Mouse (Mus musculus) brain, embryonic 14.5 days (tissue): ENCODE measurements around the gene Sgms2. TPM values are rescaled to one million over a fixed set of nuclear protein-coding genes. Genes with fewer than 3 reads are reported as not detected.
A peak's percentile ranks its signal among the peaks of the same experiment; 100 is the strongest.

Experiments
- DNase-seq: peaks from one replicate; pipeline ENCODE4 v3.0.0-alpha.2; 2011; ENCODE audit warnings: low read depth
- CTCF ChIP-seq: fragments of 200-500 bp; IDR thresholded peaks from 2 replicates; pipeline ENCODE4 v1.5.1; 2012; ENCODE audit warnings: inconsistent platforms, mild to moderate bottlenecking, moderate library complexity, borderline replicate concordance; ENCODE audit not compliant: insufficient read depth, insufficient read length; ENCODE audit errors: extremely low read depth
- POLR2A ChIP-seq: fragments of 200-500 bp; IDR thresholded peaks from 2 replicates; pipeline ENCODE4 v1.6.1; 2012; ENCODE audit warnings: mild to moderate bottlenecking, inconsistent platforms, borderline replicate concordance; ENCODE audit not compliant: poor library complexity, insufficient read depth, insufficient read length, severe bottlenecking; ENCODE audit errors: extremely low read depth
- polyA plus RNA-seq: library from polyadenylated mRNA; depleted of rRNA; stranded (reverse); fragments of >200 nt; gene quantifications from 2 replicates; pipeline ENCODE4 v1.2.3, GENCODE M21; 2012

The Sgms2 gene
- polyA plus RNA-seq, 1 experiment, result 3.3 TPM

DNA sequence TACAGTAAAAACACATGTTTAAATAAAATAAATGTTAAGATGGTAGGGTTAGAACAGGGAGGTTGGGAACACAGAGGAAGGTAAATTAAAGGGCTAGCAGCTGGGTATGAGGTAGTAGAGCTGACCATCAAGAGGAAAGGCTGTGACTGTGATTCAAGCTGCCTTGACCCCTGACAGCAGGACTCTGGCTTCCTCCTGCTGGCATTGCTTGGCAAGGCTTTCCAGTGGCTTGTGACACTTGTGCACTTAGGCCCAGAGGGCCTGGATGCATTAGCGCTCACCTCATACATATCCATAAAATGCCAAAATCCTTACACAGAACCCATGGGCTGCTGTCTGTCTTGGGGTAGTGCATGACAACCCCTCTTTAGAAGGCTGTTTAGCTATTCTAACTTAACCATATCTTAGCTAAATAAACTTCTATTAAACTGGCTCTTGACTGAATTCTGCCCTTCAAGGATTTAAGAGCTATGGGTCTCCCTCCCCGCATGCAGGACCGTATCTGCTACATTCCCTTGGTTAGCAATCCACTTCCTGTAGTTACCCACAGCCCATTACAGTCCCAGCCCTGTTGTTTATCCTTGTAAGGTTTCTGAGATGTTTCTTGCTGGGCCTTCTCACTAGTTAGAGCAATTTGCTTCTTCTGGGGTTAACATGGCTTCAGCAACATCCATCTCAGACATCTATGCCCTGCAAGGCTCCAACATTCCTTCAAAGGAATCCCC, 25.5 kb downstream of the Sgms2 start:
- DNase-seq, result no peak
- TF ChIP-seq CTCF (no peak), POLR2A (no peak)

DNA sequence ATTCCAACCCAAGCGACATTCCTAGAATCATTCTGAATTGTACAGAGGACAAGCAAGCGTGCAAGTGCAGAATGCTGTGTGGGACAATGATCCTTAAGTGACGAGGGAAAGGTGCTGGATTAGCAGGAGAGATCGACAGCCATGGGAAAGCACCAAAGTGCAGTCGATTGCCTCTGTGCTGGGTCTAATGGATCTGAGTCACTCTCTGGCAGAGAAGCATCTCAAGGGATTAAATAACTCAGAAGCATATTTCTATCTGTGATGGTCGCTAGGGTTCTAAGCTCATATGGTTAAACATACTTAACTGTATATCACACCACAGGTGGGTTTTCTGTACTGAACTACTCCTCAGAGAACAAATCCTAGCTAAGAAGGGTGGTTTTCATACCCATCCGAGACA, 118.2 kb downstream of the Sgms2 start:
- TF ChIP-seq CTCF (no peak), POLR2A (no peak)

GRCm38 (mm10) chr3:131368678-131369077, 122.5 kb downstream of the Sgms2 start:
- TF ChIP-seq POLR2A, result no peak
- no peak for TF ChIP-seq CTCF
- no peak for DNase-seq

More for the DNA sequence above, 118.2 kb downstream of the Sgms2 start:
- DNase-seq, result no peak

DNA sequence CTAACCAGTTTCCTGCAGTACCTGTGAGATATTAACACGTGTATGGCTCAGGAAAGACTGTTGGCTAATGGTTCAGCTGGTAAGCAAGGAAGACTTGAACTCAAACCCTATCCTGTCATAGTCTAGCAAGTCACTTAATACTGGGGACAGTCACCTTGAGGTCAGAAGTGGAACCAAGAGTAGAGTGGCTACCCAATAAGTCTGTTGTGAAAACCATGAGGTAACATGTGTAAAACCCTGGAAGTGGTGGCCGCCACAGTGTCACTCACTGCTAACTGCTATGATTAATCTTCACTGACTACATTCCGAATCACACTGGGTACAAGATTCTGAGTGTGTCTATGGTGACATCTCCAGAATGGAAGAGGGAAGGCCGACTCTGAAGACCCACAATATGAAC, 123.8 kb downstream of the Sgms2 start:
- TF ChIP-seq CTCF (no peak), POLR2A (no peak)
- DNase-seq, result no peak

DNA sequence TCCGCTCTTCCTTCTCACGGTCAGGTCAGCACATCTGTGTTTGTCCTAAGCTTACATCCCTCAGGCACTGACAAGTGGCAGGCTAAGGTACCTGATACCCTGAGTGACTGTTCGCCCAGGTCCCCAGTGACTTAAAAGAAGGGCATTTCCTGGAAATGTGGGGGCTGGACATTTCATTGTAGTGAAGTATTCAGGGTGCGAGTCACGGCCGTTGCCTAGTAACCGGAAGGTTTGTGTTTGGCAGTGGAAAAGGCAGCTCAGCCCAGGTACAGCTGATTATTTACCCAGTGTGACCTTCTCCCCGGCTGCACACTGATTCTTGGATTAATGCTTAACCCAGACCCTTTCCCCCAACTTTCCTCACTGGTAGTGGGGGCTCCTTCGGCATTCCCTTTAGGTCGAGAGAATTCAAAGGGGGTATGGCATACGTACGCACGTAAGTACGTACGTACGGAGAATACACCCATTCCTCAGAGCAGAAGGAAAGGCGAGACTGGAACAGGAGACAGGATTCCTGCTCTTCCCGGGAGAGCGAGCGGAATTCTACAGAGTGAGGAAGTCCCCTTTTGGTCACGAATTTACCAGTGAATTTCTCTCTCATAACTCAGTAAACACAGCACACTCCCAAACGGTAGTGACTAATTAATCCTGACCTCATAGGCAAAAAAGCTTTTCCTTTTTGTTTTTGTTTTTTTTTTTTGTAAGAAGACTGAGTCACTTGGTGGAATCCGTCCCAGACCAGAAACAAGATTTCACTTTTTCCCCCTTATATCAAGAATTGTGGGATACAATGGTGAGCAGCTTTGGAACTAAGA, 126.4 kb downstream of the Sgms2 start:
- peak; percentile 35 for DNase-seq
- TF ChIP-seq POLR2A, result no peak
- no peak for TF ChIP-seq CTCF

GRCm38 (mm10) chr3:131364194-131364593, 127.0 kb downstream of the Sgms2 start:
- TF ChIP-seq POLR2A (no peak), CTCF (no peak)
- DNase-seq, result no peak

- TF ChIP-seq CTCF (no peak), POLR2A (no peak)
- DNase-seq, result no peak
Observed at GRCm38 (mm10) chr3:131363602-131364001, 127.6 kb downstream of the Sgms2 start.

DNA sequence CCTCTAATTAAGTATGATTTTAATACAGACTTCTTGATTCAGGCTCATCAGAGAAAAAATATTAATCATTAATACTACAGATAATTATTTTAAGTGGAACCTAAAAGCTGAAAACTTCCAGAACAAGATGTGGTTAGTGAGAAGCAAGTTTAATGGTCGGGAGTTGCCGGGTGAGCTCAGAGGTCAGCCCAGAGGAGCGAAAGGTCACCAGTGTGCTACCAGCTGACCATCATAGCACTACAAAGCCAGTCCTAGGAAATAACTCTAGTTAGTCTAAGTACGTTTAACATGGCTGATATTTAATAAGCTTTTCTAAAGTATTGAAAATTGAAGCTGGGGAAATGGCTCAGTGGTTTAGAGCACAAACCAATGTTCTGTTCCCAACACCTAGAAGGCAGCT, 129.3 kb downstream of the Sgms2 start:
- DNase-seq, result no peak
- TF ChIP-seq POLR2A (no peak), CTCF (no peak)

- TF ChIP-seq CTCF, result no peak
- TF ChIP-seq POLR2A, result no peak
Observed at GRCm38 (mm10) chr3:131359011-131359410, 132.2 kb downstream of the Sgms2 start.

DNA sequence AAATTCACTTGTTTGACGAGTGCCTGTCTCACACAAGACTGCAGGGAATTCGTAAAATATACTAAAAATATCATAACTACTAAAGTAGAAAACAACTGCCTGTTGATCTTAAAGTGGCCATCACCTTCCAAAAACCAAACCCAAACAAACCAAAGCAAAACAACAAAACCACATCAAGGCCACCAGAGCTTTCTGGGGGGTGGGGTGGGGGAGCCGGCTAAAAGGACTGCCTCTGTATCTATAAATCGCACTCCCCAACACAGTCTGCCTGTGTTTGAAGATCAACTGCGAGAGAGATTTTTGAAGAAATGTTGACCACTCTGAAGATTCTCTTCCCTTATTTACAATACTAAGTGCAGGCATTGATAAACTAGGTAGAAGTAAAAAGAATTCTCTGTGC, 133.0 kb downstream of the Sgms2 start:
- no peak for TF ChIP-seq CTCF
- TF ChIP-seq POLR2A, result no peak
- DNase-seq, result no peak

More at GRCm38 (mm10) chr3:131359011-131359410, 132.2 kb downstream of the Sgms2 start:
- DNase-seq, result no peak

DNA sequence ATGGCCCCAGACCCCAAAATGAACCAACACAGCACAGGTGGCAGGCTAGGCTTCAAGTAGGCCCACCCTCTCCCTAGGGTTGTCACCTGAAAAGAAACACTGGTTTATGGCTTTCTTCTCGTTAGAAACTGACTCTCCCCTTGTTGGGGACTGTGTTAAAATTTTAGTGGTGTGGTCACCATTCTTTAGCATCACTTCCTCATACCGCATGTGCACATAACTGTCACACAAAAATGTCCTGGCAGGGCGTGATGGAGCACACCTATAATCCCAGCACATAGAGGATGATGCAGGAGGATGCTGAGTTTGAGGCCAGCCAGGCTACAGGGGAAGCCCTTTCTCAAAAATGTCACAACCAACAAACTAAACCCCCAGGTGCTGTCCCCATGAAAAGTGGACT, 133.6 kb downstream of the Sgms2 start:
- no peak for DNase-seq
- TF ChIP-seq POLR2A (no peak), CTCF (no peak)

DNA sequence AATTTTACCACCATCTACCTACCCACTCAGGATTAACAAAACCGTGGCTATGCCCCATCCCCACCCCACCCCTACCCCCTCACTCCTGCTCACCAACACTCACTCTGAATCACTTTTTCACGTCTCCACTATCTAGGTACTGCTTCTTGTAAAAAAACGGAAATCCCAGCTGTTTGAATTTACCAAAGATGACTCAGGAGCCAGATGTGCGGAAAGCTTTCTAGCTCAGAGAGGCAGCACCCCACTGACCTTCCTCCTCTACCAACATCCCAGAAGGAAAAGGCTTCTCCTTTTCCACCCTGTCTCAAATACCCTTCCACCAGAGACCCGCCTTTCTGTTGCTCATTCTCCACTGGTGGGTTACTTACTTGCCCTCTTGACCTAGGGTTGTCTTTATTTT, 135.2 kb downstream of the Sgms2 start:
- no peak for DNase-seq
- no peak for TF ChIP-seq POLR2A
- no peak for TF ChIP-seq CTCF

- TF ChIP-seq CTCF (no peak), POLR2A (no peak)
- no peak for DNase-seq
Observed at GRCm38 (mm10) chr3:131350539-131350938, 140.7 kb downstream of the Sgms2 start.
